Mouse (Mus musculus): ENCODE measurements at regions not wholly inside any gene's neighbourhood (a gene's known extent, or its start where the extent isn't known, plus 50 kb on each side); places are given as distances from the start of the nearest gene placed in this dataset.
A peak's percentile ranks its signal among the peaks of the same experiment; 100 is the strongest.

- H3K9ac ChIP-seq (ENCODE audit: low read depth, low read length) = no peak overlapping the region
- no peak overlapping the region for H3K4me3 ChIP-seq (ENCODE audit: low read depth, low read length)
- DNase-seq (ENCODE audit: low spot score) (no peak), ATAC-seq (ENCODE audit: low FRiP score) (no peak)
- H3K4me2 ChIP-seq (replicated peaks; ENCODE audit: low read depth, low read length) = no peak overlapping the region
- no peaks in the 10 kb centered on the region for H3K36me3 ChIP-seq (ENCODE audit: control insufficient read depth, insufficient read depth, low read length)
- H3K4me1 ChIP-seq (replicated peaks; ENCODE audit: control insufficient read depth, insufficient read depth, low read length) = no peaks in the 10 kb centered on the region
- H3K27ac ChIP-seq (ENCODE audit: low read depth, low read length) = no peak overlapping the region
- WGBS = 59% methylated on average over 3 of the region's 3 CpGs
- H3K9me3 ChIP-seq (ENCODE audit: control insufficient read depth, low read length) = no peaks in the 10 kb centered on the region
- H3K27me3 ChIP-seq (ENCODE audit: control insufficient read depth, insufficient read depth, low read length) = no peaks in the 10 kb centered on the region
These were observed 515.3 kb upstream of the Gm26657 start for GRCm38 (mm10) chr4:56224542-56224941.

- Histone ChIP-seq H3K27me3 (ENCODE audit: control insufficient read depth, insufficient read depth, low read length) (no peaks in the 10 kb centered on the region), H3K9me3 (ENCODE audit: control insufficient read depth, low read length) (no peaks in the 10 kb centered on the region), H3K4me2 (replicated peaks; ENCODE audit: low read depth, low read length) (no peak overlapping the region), H3K9ac (ENCODE audit: low read depth, low read length) (no peak overlapping the region), H3K4me3 (ENCODE audit: low read depth, low read length) (no peak overlapping the region), H3K4me1 (replicated peaks; ENCODE audit: control insufficient read depth, insufficient read depth, low read length) (no peaks in the 10 kb centered on the region), H3K36me3 (ENCODE audit: control insufficient read depth, insufficient read depth, low read length) (no peaks in the 10 kb centered on the region), H3K27ac (ENCODE audit: low read depth, low read length) (no peak overlapping the region)
- ATAC-seq (ENCODE audit: low FRiP score) = 0 out of 2 replicates have a peak, but pooled peaks have one; percentile 33
- 44% methylated on average over 8 of the region's 8 CpGs for WGBS
- DNase-seq (ENCODE audit: low spot score) = peak; percentile 31
These were observed 517.7 kb upstream of the Gm26657 start for GRCm38 (mm10) chr4:56222023-56222776.

- 42% methylated on average over 8 of the region's 8 CpGs for WGBS
- DNase-seq (ENCODE audit: low spot score) = peak; percentile 27
- no peaks in the 10 kb centered on the region for H3K4me1 ChIP-seq (replicated peaks; ENCODE audit: control insufficient read depth, insufficient read depth, low read length)
- H3K9ac ChIP-seq (ENCODE audit: low read depth, low read length) = no peak overlapping the region
- no peak overlapping the region for H3K27ac ChIP-seq (ENCODE audit: low read depth, low read length)
- H3K4me3 ChIP-seq (ENCODE audit: low read depth, low read length) = no peak overlapping the region
- ATAC-seq (ENCODE audit: low FRiP score) = peak; percentile 73
- no peaks in the 10 kb centered on the region for H3K27me3 ChIP-seq (ENCODE audit: control insufficient read depth, insufficient read depth, low read length)
- H3K4me2 ChIP-seq (replicated peaks; ENCODE audit: low read depth, low read length) = no peak overlapping the region
- H3K9me3 ChIP-seq (ENCODE audit: control insufficient read depth, low read length) = no peaks in the 10 kb centered on the region
- H3K36me3 ChIP-seq (ENCODE audit: control insufficient read depth, insufficient read depth, low read length) = no peaks in the 10 kb centered on the region
These were observed 519.3 kb upstream of the Gm26657 start for GRCm38 (mm10) chr4:56220531-56220930.

GRCm38 (mm10) chr4:56209499-56209898 lies 530.4 kb upstream of the Gm26657 start:
- no peak overlapping the region for H3K27ac ChIP-seq (ENCODE audit: low read depth, low read length)
- no peak overlapping the region for H3K4me3 ChIP-seq (ENCODE audit: low read depth, low read length)
- H3K27me3 ChIP-seq (ENCODE audit: control insufficient read depth, insufficient read depth, low read length) = no peaks in the 10 kb centered on the region
- WGBS = 98% methylated on average over 2 of the region's 2 CpGs
- ATAC-seq (ENCODE audit: low FRiP score) (no peak), DNase-seq (ENCODE audit: low spot score) (no peak)
- no peaks in the 10 kb centered on the region for H3K4me1 ChIP-seq (replicated peaks; ENCODE audit: control insufficient read depth, insufficient read depth, low read length)
- no peaks in the 10 kb centered on the region for H3K36me3 ChIP-seq (ENCODE audit: control insufficient read depth, insufficient read depth, low read length)
- no peaks in the 10 kb centered on the region for H3K9me3 ChIP-seq (ENCODE audit: control insufficient read depth, low read length)
- H3K9ac ChIP-seq (ENCODE audit: low read depth, low read length) = no peak overlapping the region
- H3K4me2 ChIP-seq (replicated peaks; ENCODE audit: low read depth, low read length) = no peak overlapping the region

GRCm38 (mm10) chr4:56207726-56208125 lies 532.1 kb upstream of the Gm26657 start:
- Histone ChIP-seq H3K9ac (ENCODE audit: low read depth, low read length) (no peak overlapping the region), H3K27ac (ENCODE audit: low read depth, low read length) (no peak overlapping the region), H3K4me3 (ENCODE audit: low read depth, low read length) (no peak overlapping the region), H3K9me3 (ENCODE audit: control insufficient read depth, low read length) (no peaks in the 10 kb centered on the region), H3K36me3 (ENCODE audit: control insufficient read depth, insufficient read depth, low read length) (no peaks in the 10 kb centered on the region), H3K4me2 (replicated peaks; ENCODE audit: low read depth, low read length) (no peak overlapping the region), H3K4me1 (replicated peaks; ENCODE audit: control insufficient read depth, insufficient read depth, low read length) (no peaks in the 10 kb centered on the region), H3K27me3 (ENCODE audit: control insufficient read depth, insufficient read depth, low read length) (no peaks in the 10 kb centered on the region)
- ATAC-seq (ENCODE audit: low FRiP score) (no peak), DNase-seq (ENCODE audit: low spot score) (no peak)
- WGBS = 68% methylated on average over 5 of the region's 5 CpGs

GRCm38 (mm10) chr4:56205069-56205468 lies 534.8 kb upstream of the Gm26657 start:
- Histone ChIP-seq H3K4me2 (replicated peaks; ENCODE audit: low read depth, low read length) (no peak overlapping the region), H3K9ac (ENCODE audit: low read depth, low read length) (no peak overlapping the region), H3K4me3 (ENCODE audit: low read depth, low read length) (no peak overlapping the region), H3K27me3 (ENCODE audit: control insufficient read depth, insufficient read depth, low read length) (no peaks in the 10 kb centered on the region), H3K9me3 (ENCODE audit: control insufficient read depth, low read length) (no peaks in the 10 kb centered on the region), H3K36me3 (ENCODE audit: control insufficient read depth, insufficient read depth, low read length) (no peaks in the 10 kb centered on the region), H3K4me1 (replicated peaks; ENCODE audit: control insufficient read depth, insufficient read depth, low read length) (no peaks in the 10 kb centered on the region), H3K27ac (ENCODE audit: low read depth, low read length) (no peak overlapping the region)
- 87% methylated on average over 1 of the region's 1 CpGs for WGBS
- DNase-seq (ENCODE audit: low spot score) (no peak), ATAC-seq (ENCODE audit: low FRiP score) (no peak)

GRCm38 (mm10) chr4:56193365-56193764 lies 546.5 kb upstream of the Gm26657 start:
- no peak overlapping the region for H3K4me2 ChIP-seq (replicated peaks; ENCODE audit: low read depth, low read length)
- no peaks in the 10 kb centered on the region for H3K27me3 ChIP-seq (ENCODE audit: control insufficient read depth, insufficient read depth, low read length)
- no peak overlapping the region for H3K4me3 ChIP-seq (ENCODE audit: low read depth, low read length)
- WGBS = 66% methylated on average over 2 of the region's 2 CpGs
- H3K36me3 ChIP-seq (ENCODE audit: control insufficient read depth, insufficient read depth, low read length) = no peaks in the 10 kb centered on the region
- H3K9me3 ChIP-seq (ENCODE audit: control insufficient read depth, low read length) = no peaks in the 10 kb centered on the region
- no peak for ATAC-seq (ENCODE audit: low FRiP score)
- no peak overlapping the region for H3K27ac ChIP-seq (ENCODE audit: low read depth, low read length)
- H3K9ac ChIP-seq (ENCODE audit: low read depth, low read length) = no peak overlapping the region
- no peaks in the 10 kb centered on the region for H3K4me1 ChIP-seq (replicated peaks; ENCODE audit: control insufficient read depth, insufficient read depth, low read length)
- DNase-seq (ENCODE audit: low spot score) = no peak

- H3K9ac ChIP-seq (ENCODE audit: low read depth, low read length) = no peak overlapping the region
- H3K4me1 ChIP-seq (replicated peaks; ENCODE audit: control insufficient read depth, insufficient read depth, low read length) = no peaks in the 10 kb centered on the region
- no peak for DNase-seq (ENCODE audit: low spot score)
- no peaks in the 10 kb centered on the region for H3K9me3 ChIP-seq (ENCODE audit: control insufficient read depth, low read length)
- H3K4me3 ChIP-seq (ENCODE audit: low read depth, low read length) = no peak overlapping the region
- WGBS = 87% methylated on average over 5 of the region's 5 CpGs
- H3K27ac ChIP-seq (ENCODE audit: low read depth, low read length) = no peak overlapping the region
- ATAC-seq (ENCODE audit: low FRiP score) = no peak
- no peaks in the 10 kb centered on the region for H3K27me3 ChIP-seq (ENCODE audit: control insufficient read depth, insufficient read depth, low read length)
- no peaks in the 10 kb centered on the region for H3K36me3 ChIP-seq (ENCODE audit: control insufficient read depth, insufficient read depth, low read length)
- no peak overlapping the region for H3K4me2 ChIP-seq (replicated peaks; ENCODE audit: low read depth, low read length)
These were observed 547.4 kb upstream of the Gm26657 start for GRCm38 (mm10) chr4:56192516-56192915.

- WGBS = 76% methylated on average over 5 of the region's 5 CpGs
- ATAC-seq (ENCODE audit: low FRiP score) = no peak
- no peak overlapping the region for H3K27ac ChIP-seq (ENCODE audit: low read depth, low read length)
These were observed 560.3 kb upstream of the Gm26657 start for GRCm38 (mm10) chr4:56179566-56179965.

More at GRCm38 (mm10) chr4:56179566-56179965, 560.3 kb upstream of the Gm26657 start:
- no peaks in the 10 kb centered on the region for H3K9me3 ChIP-seq (ENCODE audit: control insufficient read depth, low read length)
- no peaks in the 10 kb centered on the region for H3K4me1 ChIP-seq (replicated peaks; ENCODE audit: control insufficient read depth, insufficient read depth, low read length)
- H3K36me3 ChIP-seq (ENCODE audit: control insufficient read depth, insufficient read depth, low read length) = no peaks in the 10 kb centered on the region
- H3K4me3 ChIP-seq (ENCODE audit: low read depth, low read length) = no peak overlapping the region
- H3K9ac ChIP-seq (ENCODE audit: low read depth, low read length) = no peak overlapping the region
- no peaks in the 10 kb centered on the region for H3K27me3 ChIP-seq (ENCODE audit: control insufficient read depth, insufficient read depth, low read length)
- H3K4me2 ChIP-seq (replicated peaks; ENCODE audit: low read depth, low read length) = no peak overlapping the region
- no peak for DNase-seq (ENCODE audit: low spot score)
